Mouse (Mus musculus) liver, embryonic 11.5 days (tissue): ENCODE results near the gene Rrnad1. TPM values are rescaled to one million over a fixed set of nuclear protein-coding genes. Genes with fewer than 3 reads are reported as not detected.
A peak's percentile ranks its signal among the peaks of the same experiment; 100 is the strongest.

Experiments used
- ATAC-seq: fragments of 200-750 bp; cut with Nextera tagmentation; replicated peaks from 2 replicates; pipeline ENCODE4 v1.8.0; 2017; ENCODE audit warnings: moderate number of reproducible peaks, mild to moderate bottlenecking, moderate TSS enrichment, moderate library complexity; ENCODE audit not compliant: low FRiP score
- DNase-seq: peaks from one replicate; pipeline ENCODE4 v3.0.0-alpha.2; 2017; ENCODE audit warnings: low spot score
- H3K27ac ChIP-seq: fragments of 300-500 bp; sonication (generic); 2 replicates; pipeline ENCODE4 v1.5.1; 2014; ENCODE audit warnings: mild to moderate bottlenecking, low read depth, low read length, control low read depth
- H3K27me3 ChIP-seq: fragments of 300-500 bp; sonication (generic); replicated peaks from 2 replicates; pipeline ENCODE4 v1.6.1; 2014; ENCODE audit warnings: low read length, mixed read lengths; ENCODE audit not compliant: control insufficient read depth, insufficient read depth
- H3K36me3 ChIP-seq: fragments of 300-500 bp; sonication (generic); 2 replicates; pipeline ENCODE4 v1.6.1; 2014; ENCODE audit warnings: mild to moderate bottlenecking, low read length, moderate library complexity, mixed read lengths; ENCODE audit not compliant: control insufficient read depth, insufficient read depth
- H3K4me1 ChIP-seq: fragments of 300-500 bp; sonication (generic); replicated peaks from 2 replicates; pipeline ENCODE4 v1.6.1; 2014; ENCODE audit warnings: low read length, mixed read lengths; ENCODE audit not compliant: control insufficient read depth, insufficient read depth
- H3K4me2 ChIP-seq: fragments of 300-500 bp; sonication (generic); 2 replicates; pipeline ENCODE4 v1.6.1; 2014; ENCODE audit warnings: mild to moderate bottlenecking, control low read depth, moderate library complexity
- H3K4me3 ChIP-seq: fragments of 300-500 bp; sonication (generic); 2 replicates; pipeline ENCODE4 v1.5.1; 2014; ENCODE audit warnings: low read depth, low read length, control low read depth
- H3K9ac ChIP-seq: fragments of 300-500 bp; sonication (generic); 2 replicates; pipeline ENCODE4 v1.6.1; 2014; ENCODE audit warnings: low read depth, low read length, control low read depth
- H3K9me3 ChIP-seq: fragments of 300-500 bp; sonication (generic); 2 replicates; pipeline ENCODE4 v1.6.1; 2016; ENCODE audit warnings: low read length, inconsistent platforms, mixed read lengths; ENCODE audit not compliant: control insufficient read depth
- WGBS: fragments of 180-500 bp; shearing (Covaris S2); extraction: QIAGEN DNeasy Blood & Tissue Kit; methylation state at CpG from one replicate; pipeline ENCODE4 v1.1.7; 2014; 5-methylcytosine and 5-hydroxymethylcytosine counted together
- polyA plus RNA-seq: library from polyadenylated mRNA; unstranded; fragments of >200 nt; fragmentation: Nextera tagmentation; extraction: Ambion mirVana; gene quantifications from 2 replicates; pipeline ENCODE4 v1.2.1, GENCODE M21; 2014

The Rrnad1 gene
- polyA plus RNA-seq, 1 experiment from 2014 or later, result 17.5 TPM

GRCm38 (mm10) chr3:87945781-87946540 lies 15.4 kb upstream of the Rrnad1 start:
- no peak overlapping the region for H3K9ac ChIP-seq

GRCm38 (mm10) chr3:87944838-87945600 lies 14.5 kb upstream of the Rrnad1 start:
- DNase-seq (no peak), ATAC-seq (no peak)
- Histone ChIP-seq H3K4me2 (no peak overlapping the region), H3K36me3 (peaks cover 19% of the 10 kb centered on the region), H3K27me3 (peaks cover 56% of the 10 kb centered on the region), H3K27ac (no peak overlapping the region), H3K4me1 (peaks cover 34% of the 10 kb centered on the region), H3K9ac (no peak overlapping the region), H3K9me3 (no peaks in the 10 kb centered on the region; the same call in 1 of the 2 replicates), H3K4me3 (no peak overlapping the region)
- WGBS, result 37% methylated on average over 4 of the region's 4 CpGs

More at GRCm38 (mm10) chr3:87945781-87946540, 15.4 kb upstream of the Rrnad1 start:
- Histone ChIP-seq H3K36me3 (peaks cover 12% of the 10 kb centered on the region), H3K4me1 (peaks cover 40% of the 10 kb centered on the region), H3K4me2 (no peak overlapping the region), H3K9me3 (no peaks in the 10 kb centered on the region; the same call in 1 of the 2 replicates), H3K4me3 (no peak overlapping the region), H3K27me3 (peaks cover 65% of the 10 kb centered on the region), H3K27ac (no peak overlapping the region)
- 28% methylated on average over 12 of the region's 12 CpGs for WGBS
- DNase-seq (no peak), ATAC-seq (no peak)

- no peak overlapping the region for H3K4me3 ChIP-seq
- no peak overlapping the region for H3K4me2 ChIP-seq
- peaks cover 29% of the 10 kb centered on the region for H3K36me3 ChIP-seq
- no peaks in the 10 kb centered on the region; the same call in 1 of the 2 replicates for H3K9me3 ChIP-seq
- no peak for DNase-seq
- no peak overlapping the region for H3K27ac ChIP-seq
- 80% methylated on average over 7 of the region's 7 CpGs for WGBS
- H3K9ac ChIP-seq, result no peak overlapping the region
- peaks cover 26% of the 10 kb centered on the region for H3K4me1 ChIP-seq
- no peak for ATAC-seq
- H3K27me3 ChIP-seq, result peaks cover 42% of the 10 kb centered on the region
Observed at GRCm38 (mm10) chr3:87943586-87943985, 13.1 kb upstream of the Rrnad1 start.

- Histone ChIP-seq H3K4me1 (peaks cover 16% of the 10 kb centered on the region), H3K36me3 (peaks cover 38% of the 10 kb centered on the region), H3K9ac (no peak overlapping the region), H3K27ac (no peak overlapping the region), H3K4me2 (no peak overlapping the region), H3K4me3 (no peak overlapping the region), H3K27me3 (peaks cover 31% of the 10 kb centered on the region), H3K9me3 (no peaks in the 10 kb centered on the region; the same call in 1 of the 2 replicates)
- no peak for ATAC-seq
- 87% methylated on average over 2 of the region's 2 CpGs for WGBS
- DNase-seq, result no peak
Observed at GRCm38 (mm10) chr3:87942471-87942870, 12.0 kb upstream of the Rrnad1 start.

GRCm38 (mm10) chr3:87940611-87941010 lies 10.1 kb upstream of the Rrnad1 start:
- ATAC-seq (no peak), DNase-seq (no peak)
- Histone ChIP-seq H3K4me1 (no peaks in the 10 kb centered on the region), H3K4me3 (no peak overlapping the region), H3K9ac (no peak overlapping the region), H3K9me3 (no peaks in the 10 kb centered on the region), H3K27ac (no peak overlapping the region), H3K27me3 (peaks cover 12% of the 10 kb centered on the region), H3K4me2 (no peak overlapping the region), H3K36me3 (peaks cover 48% of the 10 kb centered on the region)
- WGBS, result 79% methylated on average over 5 of the region's 5 CpGs

GRCm38 (mm10) chr3:87935776-87936175 lies 5.3 kb upstream of the Rrnad1 start:
- no peak overlapping the region for H3K4me3 ChIP-seq
- H3K9ac ChIP-seq, result no peak overlapping the region
- H3K36me3 ChIP-seq, result peaks cover 50% of the 10 kb centered on the region
- no peak overlapping the region; the same call in 1 of the 2 replicates for H3K4me2 ChIP-seq
- no peak for DNase-seq
- no peaks in the 10 kb centered on the region for H3K27me3 ChIP-seq
- 0 out of 2 replicates have a peak, but pooled peaks have one; percentile 11 for ATAC-seq
- no peaks in the 10 kb centered on the region for H3K9me3 ChIP-seq
- H3K27ac ChIP-seq, result no peak overlapping the region
- peaks cover 8% of the 10 kb centered on the region for H3K4me1 ChIP-seq
- 92% methylated on average over 2 of the region's 2 CpGs for WGBS

GRCm38 (mm10) chr3:87935201-87935600 lies 4.7 kb upstream of the Rrnad1 start:
- Histone ChIP-seq H3K9me3 (no peaks in the 10 kb centered on the region), H3K4me2 (no peak overlapping the region), H3K36me3 (peaks cover 45% of the 10 kb centered on the region), H3K27me3 (no peaks in the 10 kb centered on the region), H3K9ac (no peak overlapping the region), H3K4me1 (peaks cover 8% of the 10 kb centered on the region), H3K4me3 (no peak overlapping the region), H3K27ac (no peak overlapping the region)
- no peak for DNase-seq
- no peak for ATAC-seq
- WGBS, result 87% methylated on average over 4 of the region's 4 CpGs

GRCm38 (mm10) chr3:87934501-87934900 lies 4.0 kb upstream of the Rrnad1 start:
- ATAC-seq (no peak), DNase-seq (no peak)
- whole genome bisulfite sequencing, result 76% methylated on average over 4 of the region's 4 CpGs
- Histone ChIP-seq H3K9me3 (no peaks in the 10 kb centered on the region), H3K36me3 (peaks cover 42% of the 10 kb centered on the region), H3K4me2 (no peak overlapping the region), H3K27me3 (no peaks in the 10 kb centered on the region), H3K27ac (no peak overlapping the region), H3K4me1 (peaks cover 8% of the 10 kb centered on the region), H3K4me3 (no peak overlapping the region), H3K9ac (no peak overlapping the region)
